Mouse (Mus musculus): Measurements from ENCODE around the gene Lsamp.
"Not testable (repeated sequence)": the region's sequence is repeated elsewhere in the genome, so short reads cannot be mapped to it uniquely, and the experiment has no call there.

The Lsamp gene

DNA sequence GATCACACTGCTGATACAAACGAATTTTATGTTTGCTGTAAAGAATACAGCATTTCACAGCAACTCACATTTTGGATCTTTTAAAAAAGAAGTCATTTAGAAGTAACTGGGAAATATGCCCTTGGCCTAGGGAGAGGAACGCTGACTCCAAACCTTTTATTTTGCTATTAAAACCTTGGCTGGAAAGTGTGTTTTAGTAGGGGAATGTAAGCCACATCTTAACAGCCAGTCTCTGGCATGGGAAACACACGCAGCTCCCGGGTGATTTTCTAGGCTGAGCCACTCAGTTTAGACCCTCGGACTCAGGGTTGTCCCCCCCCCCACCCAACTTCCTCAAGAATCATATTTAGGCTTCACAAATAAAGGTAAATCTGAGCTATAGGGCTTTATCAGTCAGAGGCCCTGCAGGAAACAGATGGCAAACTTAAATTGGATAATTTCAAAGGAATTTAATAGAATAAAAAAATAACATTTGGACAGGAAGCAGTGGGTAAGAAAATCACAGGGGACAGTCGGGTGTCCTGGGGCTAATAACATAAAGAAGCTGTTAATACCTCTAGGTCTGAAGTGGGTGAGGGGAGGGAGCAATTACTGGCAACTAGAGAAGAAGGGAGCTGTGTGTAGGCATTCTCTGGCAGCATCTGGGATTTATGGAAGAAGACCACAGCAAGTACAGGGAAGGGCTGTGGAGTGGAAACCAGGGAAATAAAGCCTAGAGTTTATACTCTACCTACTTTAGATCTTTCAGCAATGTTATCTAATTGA is 1933.1 kb downstream of the Lsamp start:
- DNase-seq (ENCODE audit: low read depth, low spot score) = no peak

DNA sequence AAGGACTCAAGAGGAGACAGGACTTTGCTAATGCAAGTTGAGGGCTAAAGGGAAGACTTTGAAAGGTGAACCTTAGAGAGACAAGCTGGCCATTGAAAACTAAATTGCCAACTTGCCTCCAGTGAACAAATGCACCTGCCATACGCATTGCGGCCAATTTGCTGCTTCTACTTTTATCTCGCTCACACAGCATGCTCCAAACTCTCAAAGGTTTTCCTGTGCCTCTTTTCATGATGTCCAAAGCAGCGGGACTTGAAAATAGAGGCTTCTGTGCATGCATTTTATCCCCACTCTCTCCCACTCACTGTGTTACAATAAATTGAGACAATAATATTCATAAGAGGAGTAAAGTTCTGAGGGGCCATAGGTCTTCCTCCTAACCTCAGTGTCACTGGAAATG is 1945.4 kb downstream of the Lsamp start:
- no peak for DNase-seq (ENCODE audit: low read depth, low spot score)

DNA sequence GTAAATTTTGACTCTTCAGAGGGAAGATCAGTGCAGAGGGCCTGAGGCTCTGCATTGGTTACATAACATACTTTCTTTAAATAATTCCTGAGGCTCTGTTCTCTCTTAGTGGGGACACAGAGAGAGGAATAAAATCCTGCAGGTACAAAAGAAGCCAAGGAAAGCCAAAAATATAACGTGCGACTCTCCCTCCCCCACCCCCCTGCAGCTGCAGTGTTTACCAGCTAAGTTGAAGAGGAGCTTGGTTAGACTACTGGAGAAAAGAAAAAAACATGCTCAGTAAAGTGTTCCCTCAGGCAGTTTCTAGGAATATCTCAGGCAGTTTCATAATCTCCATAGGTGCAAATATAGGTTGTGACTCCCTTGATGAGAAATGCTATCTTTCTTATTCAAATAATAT is 1951.5 kb downstream of the Lsamp start:
- no peak for DNase-seq (ENCODE audit: low read depth, low spot score)

DNA sequence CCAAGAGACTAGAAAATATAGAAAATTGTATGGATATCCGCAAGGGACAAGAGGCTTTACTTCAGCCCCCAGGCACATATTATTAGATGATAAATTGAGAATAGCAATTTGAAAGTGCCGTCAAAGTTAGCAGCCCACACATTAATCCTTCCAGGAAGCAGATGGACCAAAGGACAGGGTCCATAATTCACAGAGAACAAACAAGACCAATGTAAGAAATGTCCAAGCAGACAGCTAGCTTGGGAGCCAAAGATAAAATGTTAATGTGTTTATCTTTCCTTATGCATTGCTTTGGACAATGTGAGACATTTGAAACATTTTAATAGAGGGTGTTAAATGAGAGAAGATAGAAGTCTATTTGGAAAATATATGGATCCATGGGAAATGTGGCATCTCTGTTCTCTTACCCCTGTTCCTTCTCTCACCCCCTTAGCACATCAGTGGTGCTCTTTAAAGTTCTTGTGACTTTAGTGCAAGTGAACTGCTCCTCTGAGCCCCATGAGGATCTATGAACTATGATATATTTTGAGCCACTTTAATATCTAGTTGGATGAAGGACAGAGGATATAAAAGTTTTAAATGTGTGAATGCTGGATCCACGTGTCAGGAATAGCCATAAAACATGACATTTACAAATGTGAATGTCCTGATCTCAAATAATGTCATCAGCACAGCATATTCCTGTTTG is 1952.9 kb downstream of the Lsamp start:
- no peak for DNase-seq (ENCODE audit: low read depth, low spot score)

DNA sequence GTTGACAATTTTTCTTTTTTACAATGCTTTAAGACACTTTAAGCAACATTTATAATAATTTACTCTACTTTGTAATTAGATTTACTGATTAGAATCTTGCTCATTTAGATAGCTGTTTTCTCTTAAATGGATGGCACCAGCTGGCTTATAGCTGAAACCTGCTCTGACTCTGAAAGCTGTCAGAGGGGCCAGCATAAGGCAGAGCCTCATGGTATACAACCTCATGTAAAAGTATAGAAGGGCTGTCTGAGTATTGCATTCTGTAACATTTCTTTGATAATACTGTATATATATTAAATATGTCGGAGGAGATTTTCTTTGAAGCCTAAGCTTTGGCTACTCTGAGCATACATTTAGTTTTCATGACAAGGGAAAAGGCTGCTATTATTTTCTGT is 1953.4 kb downstream of the Lsamp start:
- DNase-seq (ENCODE audit: low read depth, low spot score) = no peak

DNA sequence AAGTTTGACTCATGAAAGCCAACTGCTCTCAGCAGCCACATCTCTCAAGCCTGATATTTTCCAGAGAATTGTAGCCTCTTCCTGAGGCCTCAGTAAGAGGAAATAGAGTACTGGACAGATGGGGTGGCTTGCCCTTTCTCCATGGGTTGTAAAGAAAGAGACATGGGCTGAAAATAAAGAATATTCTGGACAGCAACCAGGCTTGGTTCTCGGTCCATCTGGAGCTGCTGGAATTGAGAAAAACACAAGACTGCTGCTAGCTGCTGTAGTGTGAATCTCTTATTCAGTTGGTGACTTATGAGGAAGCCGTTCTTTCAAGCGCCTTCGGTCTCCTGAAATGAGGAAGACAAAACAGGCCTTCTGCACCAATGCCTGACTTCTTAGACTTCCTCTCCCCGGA is 1954.1 kb downstream of the Lsamp start:
- DNase-seq (ENCODE audit: low read depth, low spot score) = no peak

DNA sequence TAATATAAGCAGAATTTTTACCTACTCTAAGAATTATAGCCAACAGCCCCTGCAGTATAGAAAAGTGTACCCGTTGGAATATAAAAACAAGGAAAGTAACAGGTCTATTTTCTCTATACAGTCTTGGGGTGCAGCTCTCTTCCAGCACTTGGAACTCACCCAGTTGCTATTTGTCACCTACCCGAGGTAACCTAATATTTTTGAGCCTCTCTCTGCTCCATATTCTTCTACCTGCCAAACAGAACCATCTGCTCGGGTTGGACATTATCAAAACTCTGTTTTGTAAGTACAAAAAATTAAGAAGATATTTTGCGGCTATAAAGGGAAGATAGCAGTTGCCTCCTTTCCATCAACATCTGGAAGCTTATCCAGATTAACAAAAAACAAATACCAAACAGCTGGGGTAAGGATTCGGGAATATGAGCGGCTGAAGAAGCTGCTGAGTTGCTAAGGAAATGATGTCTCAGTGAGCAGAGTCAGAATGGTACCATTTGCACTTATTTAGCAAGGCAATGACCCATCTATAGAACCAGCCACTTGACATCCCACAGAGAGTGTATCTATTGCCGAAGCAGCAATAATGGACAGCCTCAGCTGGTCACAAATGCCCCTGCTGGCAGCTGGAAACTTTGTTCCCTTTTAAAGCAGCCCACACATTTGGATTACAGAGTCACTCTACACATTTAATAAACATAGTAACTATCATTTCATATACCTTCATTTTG is 1957.6 kb downstream of the Lsamp start:
- DNase-seq (ENCODE audit: low read depth, low spot score) = no peak

DNA sequence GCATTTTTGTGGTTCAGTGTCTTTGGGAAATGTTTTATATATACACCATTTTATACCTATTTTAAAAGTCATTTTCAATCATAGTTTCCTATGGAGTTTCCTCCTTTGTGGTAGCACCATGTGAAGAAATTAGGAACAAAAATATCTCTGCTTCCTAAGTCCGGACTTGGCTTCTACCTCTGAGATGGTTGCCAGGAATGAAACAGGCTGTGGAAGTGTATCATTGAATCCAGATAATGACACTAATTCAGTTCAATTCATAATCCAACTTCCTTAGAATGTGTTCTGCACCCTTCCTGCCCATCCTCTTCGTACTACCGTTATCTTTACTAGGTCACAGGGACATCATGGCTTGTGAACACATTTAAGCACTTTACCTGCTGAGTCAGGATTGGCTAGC is 1973.7 kb downstream of the Lsamp start:
- no peak for DNase-seq (ENCODE audit: low read depth, low spot score)

DNA sequence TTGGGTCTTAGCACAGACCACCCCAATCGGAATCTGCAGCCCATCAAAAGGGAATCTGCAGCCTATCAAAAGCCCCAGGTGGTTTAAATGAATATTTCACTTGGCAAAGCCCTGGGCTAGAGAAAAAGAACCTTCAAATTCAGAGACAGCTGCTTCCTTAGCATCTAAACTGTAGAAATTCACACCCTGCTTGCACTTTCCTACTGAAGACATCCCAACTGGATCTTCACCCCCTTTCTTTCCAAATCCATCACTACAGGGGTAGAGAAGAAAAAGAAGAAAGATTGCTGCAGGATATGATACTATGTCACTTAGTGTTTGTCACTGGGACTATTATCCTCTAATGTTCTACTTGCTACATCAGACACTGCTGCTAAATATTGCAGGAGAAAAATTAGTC is 1981.5 kb downstream of the Lsamp start:
- no peak for DNase-seq (ENCODE audit: low read depth, low spot score)

DNA sequence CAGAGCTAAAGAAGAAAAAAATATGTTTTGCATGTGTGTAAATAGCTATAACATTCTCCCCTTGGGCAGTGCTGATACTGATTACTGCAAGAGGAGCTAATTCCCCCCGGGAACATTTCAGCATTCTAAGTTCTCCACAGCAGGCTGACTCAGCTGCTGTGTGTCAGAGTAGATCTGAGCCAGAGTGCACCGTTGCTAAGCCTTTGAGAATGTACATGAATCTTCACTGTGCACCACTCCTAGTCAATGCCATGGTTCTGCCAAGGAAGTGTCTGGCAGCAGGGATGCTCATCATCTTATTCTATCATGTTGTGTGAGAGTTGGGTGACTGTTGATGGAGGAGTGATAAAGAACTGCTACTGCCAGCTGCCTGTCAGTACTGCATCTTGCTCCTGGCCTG is 1985.1 kb downstream of the Lsamp start:
- no peak for DNase-seq (ENCODE audit: low read depth, low spot score)

DNA sequence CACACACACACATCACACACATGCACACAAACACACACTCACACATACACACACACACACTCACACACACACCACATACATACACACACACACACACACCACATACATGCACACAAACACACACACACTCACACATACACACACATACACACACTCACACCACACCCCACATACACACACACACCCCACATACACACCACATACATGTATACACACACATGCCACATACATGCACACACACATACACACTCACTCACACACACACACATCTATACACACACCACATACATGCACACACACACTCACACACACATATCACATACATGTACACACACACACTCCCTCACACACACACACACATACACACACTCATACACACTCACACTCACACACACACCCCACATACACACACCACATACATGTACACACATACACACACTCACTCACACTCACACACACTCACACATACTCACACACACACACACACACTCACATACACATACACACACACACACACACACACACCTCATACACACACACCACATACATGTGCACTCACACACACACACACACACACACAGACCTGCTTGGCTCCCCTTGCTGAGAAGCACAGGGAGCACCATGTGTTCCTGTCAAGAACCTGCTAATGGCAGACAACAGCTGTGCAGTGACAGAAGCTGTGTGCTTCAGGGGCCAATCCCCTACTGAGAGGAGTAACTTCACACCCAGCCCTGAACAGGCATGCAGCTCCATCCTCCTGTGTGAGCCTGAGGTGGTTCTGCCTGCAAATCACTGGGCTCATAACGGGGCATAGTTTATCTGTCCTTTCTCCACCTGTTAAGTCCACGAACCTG is 1990.9 kb downstream of the Lsamp start:
- DNase-seq (ENCODE audit: low read depth, low spot score) = no peak

DNA sequence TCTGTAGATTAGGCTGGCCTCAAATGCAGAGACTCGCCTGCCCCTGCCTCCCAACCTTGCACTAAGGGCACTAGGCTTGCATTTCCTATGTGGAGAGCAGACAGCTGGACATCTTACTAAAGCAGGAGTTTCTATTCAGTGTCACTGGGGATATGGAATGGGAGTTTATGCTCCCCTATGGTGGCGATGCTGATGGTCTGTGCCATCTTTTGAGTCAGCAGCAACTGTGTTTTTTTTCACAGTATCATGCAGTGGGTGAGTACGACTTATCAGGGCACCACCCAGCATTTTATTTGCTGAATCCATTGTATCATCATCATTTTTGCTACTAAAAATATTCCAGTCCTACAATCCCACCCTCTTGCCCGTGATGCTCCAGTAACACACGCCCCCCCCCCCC is 1992.7 kb downstream of the Lsamp start:
- DNase-seq (ENCODE audit: low read depth, low spot score) = no peak

DNA sequence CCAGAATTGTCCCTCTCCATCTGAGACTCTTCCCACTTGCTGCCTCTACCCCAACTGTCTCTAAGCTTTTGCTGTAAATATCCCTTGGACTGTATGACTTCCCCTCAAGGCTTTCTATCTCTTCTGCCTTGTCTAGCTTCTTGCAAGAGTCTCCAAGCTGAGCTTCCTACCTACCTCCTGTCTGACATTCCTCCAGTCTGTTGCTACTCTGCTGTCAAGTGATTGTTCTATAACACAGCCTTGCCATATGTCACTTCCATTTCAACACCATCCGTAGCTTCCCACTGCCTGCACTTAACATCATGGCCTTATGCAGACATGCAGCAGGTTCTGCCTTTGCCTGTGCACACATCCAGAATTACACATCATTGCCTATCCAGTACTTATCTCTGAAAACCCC is 2012.8 kb downstream of the Lsamp start:
- DNase-seq (ENCODE audit: low read depth, low spot score) = no peak

DNA sequence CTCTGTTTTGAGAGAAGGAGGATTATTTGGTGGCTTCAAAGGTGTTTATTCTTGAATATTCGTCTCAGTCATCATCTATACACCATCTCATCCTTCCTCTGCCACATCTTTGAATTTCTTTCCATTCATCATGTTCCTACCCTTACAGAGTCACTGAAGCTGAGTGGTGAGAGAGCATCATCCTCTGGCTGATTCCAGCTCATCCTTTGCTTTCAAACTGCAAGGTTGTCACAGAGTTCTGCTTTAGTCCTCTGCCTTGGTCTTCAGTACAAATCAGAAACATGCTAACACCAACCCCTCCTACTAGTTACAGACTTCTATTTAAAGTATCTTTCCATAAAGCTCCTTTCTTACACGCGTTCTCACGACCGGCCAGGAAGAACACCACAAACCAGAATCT is 2018.8 kb downstream of the Lsamp start:
- no peak for DNase-seq (ENCODE audit: low read depth, low spot score)

DNA sequence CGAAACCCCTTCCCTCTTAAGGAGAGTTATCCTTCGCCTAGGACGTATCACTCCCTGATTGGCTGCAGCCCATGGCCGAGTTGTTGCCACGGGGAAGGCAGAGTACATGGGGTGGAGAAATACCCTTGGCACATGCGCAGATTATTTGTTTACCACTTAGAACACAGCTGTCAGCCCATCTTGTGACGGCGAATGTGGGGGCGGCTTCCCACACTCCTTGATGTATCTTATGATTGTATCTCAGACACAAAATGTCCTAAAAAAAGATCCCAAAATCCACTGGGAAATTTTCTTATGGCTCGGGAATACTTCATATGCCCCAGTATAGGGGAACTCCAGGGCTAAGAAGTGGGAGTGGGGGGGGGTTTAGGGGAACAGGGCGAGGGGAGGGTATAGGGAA is 2019.3 kb downstream of the Lsamp start:
- DNase-seq (ENCODE audit: low read depth, low spot score) = not testable (repeated sequence)

DNA sequence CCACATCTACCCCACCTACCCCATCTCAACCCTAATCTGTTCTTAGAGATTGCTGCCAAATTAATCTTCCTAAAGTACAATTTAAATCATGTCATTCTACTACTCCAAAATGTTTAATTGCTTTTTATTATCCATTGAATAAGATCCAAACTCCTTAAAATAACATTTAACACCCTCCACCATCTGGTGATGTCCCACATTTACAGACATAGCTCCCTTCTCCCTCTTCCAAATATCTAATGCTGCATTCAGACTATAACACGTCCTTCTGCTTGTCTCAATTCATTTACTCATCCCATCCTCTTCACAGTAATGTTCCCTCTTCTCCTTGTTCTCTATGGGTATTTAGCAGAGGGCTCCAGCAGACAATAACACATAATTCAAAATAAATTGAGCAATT is 2020.0 kb downstream of the Lsamp start:
- no peak for DNase-seq (ENCODE audit: low read depth, low spot score)

DNA sequence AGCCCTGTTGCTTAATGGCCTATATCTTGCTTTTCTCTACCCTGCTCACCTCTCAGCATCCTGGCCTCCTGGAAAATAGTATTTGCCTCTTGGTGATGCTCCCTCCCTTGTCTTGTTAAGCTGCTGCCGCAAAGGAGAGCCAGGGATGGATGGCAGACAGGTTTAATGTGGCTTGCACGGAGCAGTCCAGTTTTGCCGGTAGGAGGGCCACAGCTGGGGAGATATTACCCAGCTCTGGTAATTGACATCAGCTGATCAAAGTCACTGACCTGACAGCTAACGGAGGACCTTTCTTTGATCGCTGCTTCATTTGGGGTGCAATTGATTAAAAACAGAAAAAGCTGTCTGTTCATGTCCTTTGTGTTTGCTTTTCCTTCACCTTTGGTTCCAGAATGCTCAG is 2030.8 kb downstream of the Lsamp start:
- no peak for DNase-seq (ENCODE audit: low read depth, low spot score)

DNA sequence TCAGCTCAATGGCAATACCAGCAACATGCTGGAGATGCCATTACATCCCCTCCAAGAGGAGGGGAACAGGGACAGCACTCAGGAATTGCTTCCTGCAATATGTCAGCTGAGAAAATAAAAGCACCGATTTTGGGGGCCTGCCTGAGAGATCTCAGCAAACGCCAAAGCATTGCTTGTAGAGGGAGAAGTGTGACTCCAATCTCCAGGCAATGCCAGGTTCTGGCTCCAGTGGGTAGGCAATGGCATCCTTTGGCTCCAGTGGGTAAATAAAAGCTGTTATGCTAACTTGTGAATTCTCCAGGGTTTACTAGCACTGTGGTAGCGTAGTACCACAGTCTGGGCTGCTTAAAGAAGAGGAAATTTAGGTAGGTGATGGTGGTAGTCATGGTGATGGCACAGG is 2031.3 kb downstream of the Lsamp start:
- no peak for DNase-seq (ENCODE audit: low read depth, low spot score)

DNA sequence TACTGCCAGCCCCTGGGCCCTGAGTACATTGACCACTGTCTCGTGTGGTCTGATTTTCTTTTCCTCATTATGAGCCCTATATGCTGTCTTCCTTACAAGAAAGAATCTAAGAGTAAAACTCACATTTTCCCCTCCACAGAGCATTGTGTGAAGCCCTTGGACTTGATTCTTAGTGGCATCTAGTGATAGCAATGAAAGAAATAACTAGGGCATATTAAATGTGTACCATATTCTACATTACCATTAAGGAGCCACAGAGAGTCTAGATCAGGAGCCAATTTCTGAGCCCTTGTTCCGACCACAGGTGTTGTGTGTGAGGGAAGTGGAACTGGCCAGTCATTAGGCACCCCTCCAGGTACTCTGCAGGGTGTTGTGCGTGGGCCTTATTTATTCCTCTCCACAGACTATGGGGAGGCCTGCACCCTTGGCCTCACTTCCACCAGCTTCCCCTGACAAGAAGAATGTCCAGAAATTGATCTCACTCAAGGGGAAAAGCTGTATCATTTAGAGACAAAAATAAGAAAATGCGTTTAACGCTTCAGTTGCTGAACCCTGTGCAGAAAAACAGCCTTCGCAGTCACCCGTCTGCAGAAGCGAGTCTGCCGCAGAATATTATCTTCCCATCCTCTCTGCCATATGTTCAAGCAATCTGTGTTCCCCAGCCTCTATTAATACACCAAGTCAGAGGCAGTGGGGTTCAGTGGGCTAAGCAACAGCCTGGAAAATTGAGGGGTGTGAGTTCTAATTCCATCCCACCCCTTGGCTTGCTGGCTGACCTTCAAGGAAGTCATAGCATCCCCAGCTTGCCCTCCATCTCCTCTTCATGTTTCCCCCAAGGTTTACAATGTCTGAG is 2032.9 kb downstream of the Lsamp start:
- peak; percentile 1 for DNase-seq (ENCODE audit: low read depth, low spot score)

DNA sequence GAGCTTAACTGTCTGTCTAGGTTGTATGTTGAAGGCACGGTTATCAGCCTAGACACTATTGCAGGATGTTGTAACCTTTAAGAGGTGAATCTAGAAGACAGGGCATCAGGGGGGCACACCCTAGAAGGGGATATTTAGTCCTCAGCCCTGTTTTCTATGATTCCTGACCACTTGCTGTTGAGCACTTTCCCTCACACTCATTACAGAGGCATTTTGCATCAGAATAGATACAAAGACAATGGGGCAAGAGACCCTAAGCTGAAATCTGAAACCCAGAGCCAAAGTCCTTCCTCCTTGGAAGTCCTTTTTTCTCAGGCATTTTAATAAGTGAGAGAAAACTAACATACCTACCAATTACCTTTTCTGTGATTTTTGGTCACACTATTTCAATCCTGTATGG is 2038.4 kb downstream of the Lsamp start:
- DNase-seq (ENCODE audit: low read depth, low spot score) = no peak

DNA sequence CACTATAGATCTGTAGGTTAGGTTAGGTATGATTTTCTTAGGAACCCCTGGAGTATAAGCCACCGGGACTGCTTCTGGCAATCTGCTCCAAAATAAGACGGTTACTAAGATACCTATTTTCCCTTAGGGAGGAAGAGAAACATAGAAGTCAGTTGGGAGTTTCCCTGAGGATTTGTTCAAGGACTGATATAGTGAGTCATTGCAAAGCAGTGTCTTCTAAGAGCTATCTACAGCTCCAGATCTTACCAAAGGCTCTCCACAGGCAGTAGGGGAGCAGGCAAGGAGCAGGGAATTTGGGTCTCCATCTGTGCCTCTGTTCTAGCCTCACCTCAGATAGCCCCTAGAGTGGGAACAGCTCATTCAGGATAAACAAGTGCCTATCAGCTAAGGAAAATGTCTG is 2047.9 kb downstream of the Lsamp start:
- no peak for DNase-seq (ENCODE audit: low read depth, low spot score)

Measured in A20 (cell line).